Comparison of ENCODE assay signal across 8 mouse cellular contexts in the genomic region with DNA sequence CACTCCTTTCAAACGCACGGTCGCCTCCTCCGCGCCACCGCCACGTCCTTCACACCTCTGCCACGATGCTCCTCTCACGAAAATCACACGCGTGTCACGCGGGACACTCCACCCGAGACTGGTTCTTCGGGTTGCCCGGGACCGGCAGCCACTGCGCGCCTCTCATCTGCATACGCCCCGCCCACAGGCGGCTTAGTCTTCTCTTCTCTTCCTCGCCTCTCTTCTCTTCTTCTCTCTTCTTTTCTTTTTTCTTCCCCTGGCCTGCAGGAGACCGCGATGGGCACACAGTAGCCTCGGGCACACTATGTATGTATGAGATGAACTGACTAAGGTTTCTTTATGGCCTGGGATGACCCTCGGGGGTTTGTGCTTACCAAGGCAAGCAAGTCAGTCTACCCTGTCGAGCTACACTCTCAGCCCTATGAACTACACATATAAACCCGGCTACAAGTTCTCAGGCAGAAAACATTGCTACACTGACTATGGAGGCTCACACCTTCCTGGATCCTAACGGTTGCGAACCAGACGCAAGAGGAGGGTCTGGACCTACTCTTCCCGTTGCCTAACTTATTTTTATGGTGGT. TPM values are rescaled to one million over a fixed set of nuclear protein-coding genes. Genes with fewer than 3 reads are reported as not detected.
A peak's percentile ranks its signal among the peaks of the same experiment; 100 is the strongest.
DNase-seq lines count a peak whose midpoint lies in the region; ATAC-seq and TF ChIP-seq lines count a peak whose summit lies in the region.
"Not testable (repeated sequence)": the region's sequence is repeated elsewhere in the genome, so short reads cannot be mapped to it uniquely, and the experiment has no call there.

No protein-coding gene starts in this region.

- H3K36me3 ChIP-seq in embryonic facial prominence, embryonic 11.5 days (replicated peaks; ENCODE audit: control insufficient read depth, insufficient read depth, low read depth, low read length); hindbrain, embryonic 13.5 days; kidney, postnatal 0 days (ENCODE audit: insufficient read depth, low read length); liver, embryonic 15.5 days (replicated peaks); midbrain, embryonic 14.5 days (ENCODE audit: control insufficient read depth, insufficient read depth, low read length); stomach, embryonic 14.5 days (ENCODE audit: control insufficient read depth, insufficient read depth, low read length): not testable (repeated sequence)

- intact Hi-C loops in gastrocnemius, adult 2 months (cut with DNase I): not testable (repeated sequence)

- 0% methylated on average over 7 of the region's 33 CpGs for WGBS in embryonic facial prominence, embryonic 11.5 days
- under 1% methylated on average over 10 of the region's 33 CpGs for WGBS in hindbrain, embryonic 13.5 days
- 0% methylated on average over 7 of the region's 33 CpGs for WGBS in kidney, postnatal 0 days
- WGBS in liver, embryonic 15.5 days (ENCODE audit: insufficient replicate concordance): under 1% methylated on average over 11 of the region's 33 CpGs
- WGBS in midbrain, embryonic 14.5 days: 1% methylated on average over 7 of the region's 33 CpGs
- whole genome bisulfite sequencing in stomach, embryonic 14.5 days: 0% methylated on average over 8 of the region's 33 CpGs

- not testable (repeated sequence) for H3K9me3 ChIP-seq in embryonic facial prominence, embryonic 11.5 days (replicated peaks; ENCODE audit: control insufficient read depth, low read length); hindbrain, embryonic 13.5 days; kidney, postnatal 0 days (replicated peaks; ENCODE audit: low read length); liver, embryonic 15.5 days (replicated peaks); midbrain, embryonic 14.5 days (ENCODE audit: control insufficient read depth, low read length); stomach, embryonic 14.5 days (ENCODE audit: control insufficient read depth, low read depth, low read length)

- not testable (repeated sequence) for H3K4me1 ChIP-seq in embryonic facial prominence, embryonic 11.5 days (ENCODE audit: control insufficient read depth, insufficient read depth, low read length); hindbrain, embryonic 13.5 days (replicated peaks); kidney, postnatal 0 days (replicated peaks; ENCODE audit: insufficient read depth, low read length); liver, embryonic 15.5 days (replicated peaks); midbrain, embryonic 14.5 days (ENCODE audit: control insufficient read depth, insufficient read depth, low read length); stomach, embryonic 14.5 days (ENCODE audit: control insufficient read depth, insufficient read depth, low read length)

- DNase-seq in adrenal gland, adult 2 months: peak; percentile 30
- not testable (repeated sequence) for DNase-seq in embryonic facial prominence, embryonic 11.5 days (ENCODE audit: low spot score); gastrocnemius, adult 2 months; kidney, postnatal 0 days (ENCODE audit: low spot score); midbrain, embryonic 14.5 days

- not testable (repeated sequence) for H3K4me2 ChIP-seq in embryonic facial prominence, embryonic 11.5 days (ENCODE audit: low read depth, low read length); hindbrain, embryonic 13.5 days; kidney, postnatal 0 days (ENCODE audit: low read length); liver, embryonic 15.5 days; stomach, embryonic 14.5 days (replicated peaks; ENCODE audit: low read depth, low read length)
- 0 out of 2 replicates have a peak overlapping the region, but pooled peaks have one; percentile 24 for H3K4me2 ChIP-seq in midbrain, embryonic 14.5 days (ENCODE audit: low read length)

- H3K27ac ChIP-seq in embryonic facial prominence, embryonic 11.5 days (replicated peaks; ENCODE audit: low read depth, low read length); hindbrain, embryonic 13.5 days; kidney, postnatal 0 days; liver, embryonic 15.5 days (replicated peaks); stomach, embryonic 14.5 days (ENCODE audit: low read length): not testable (repeated sequence)
- peak overlapping the region; percentile 87 for H3K27ac ChIP-seq in gastrocnemius, adult 2 months
- 0 out of 2 replicates have a peak overlapping the region, but pooled peaks have one; percentile 49 for H3K27ac ChIP-seq in midbrain, embryonic 14.5 days (replicated peaks; ENCODE audit: low read depth, low read length)

- not testable (repeated sequence) for TF ChIP-seq CTCF in gastrocnemius, adult 2 months (IDR thresholded peaks at IDR 0.05); kidney, postnatal 0 days (IDR thresholded peaks at IDR 0.05; ENCODE audit: low read depth)

- ATAC-seq in embryonic facial prominence, embryonic 11.5 days (replicated peaks; ENCODE audit: insufficient number of reproducible peaks, low FRiP score, low TSS enrichment, low read depth): peak; percentile 10
- peak; percentile 66 for ATAC-seq in hindbrain, embryonic 13.5 days (ENCODE audit: low FRiP score)
- ATAC-seq in kidney, postnatal 0 days (replicated peaks; ENCODE audit: low FRiP score, low read depth): peak; percentile 36
- peak; percentile 14 for ATAC-seq in liver, embryonic 15.5 days (ENCODE audit: insufficient read depth)
- ATAC-seq in midbrain, embryonic 14.5 days (ENCODE audit: low FRiP score, low TSS enrichment): peak; percentile 66
- ATAC-seq in stomach, embryonic 14.5 days (ENCODE audit: insufficient number of reproducible peaks, insufficient read depth, low FRiP score, low read depth): peak; percentile 43

- H3K9ac ChIP-seq in embryonic facial prominence, embryonic 11.5 days (replicated peaks; ENCODE audit: low read length); hindbrain, embryonic 13.5 days; kidney, postnatal 0 days (ENCODE audit: low read depth, low read length); liver, embryonic 15.5 days; midbrain, embryonic 14.5 days (replicated peaks; ENCODE audit: low read length); stomach, embryonic 14.5 days (replicated peaks; ENCODE audit: low read depth, low read length): not testable (repeated sequence)

- not testable (repeated sequence) for H3K4me3 ChIP-seq in embryonic facial prominence, embryonic 11.5 days (ENCODE audit: low read depth, low read length); hindbrain, embryonic 13.5 days; kidney, postnatal 0 days (replicated peaks; ENCODE audit: low read depth, low read length); liver, embryonic 15.5 days (replicated peaks); midbrain, embryonic 14.5 days (replicated peaks; ENCODE audit: low read depth, low read length); stomach, embryonic 14.5 days (ENCODE audit: low read depth, low read length)
- peak overlapping the region; percentile 64 for H3K4me3 ChIP-seq in gastrocnemius, adult 2 months

- H3K27me3 ChIP-seq in embryonic facial prominence, embryonic 11.5 days (ENCODE audit: control insufficient read depth, insufficient read depth, low read length); hindbrain, embryonic 13.5 days; kidney, postnatal 0 days (ENCODE audit: insufficient read depth, low read length); liver, embryonic 15.5 days; midbrain, embryonic 14.5 days (ENCODE audit: control insufficient read depth, insufficient read depth, low read length); stomach, embryonic 14.5 days (ENCODE audit: control insufficient read depth, insufficient read depth, low read length): not testable (repeated sequence)

RNA-seq across cellular contexts. Expression of gene Eapp, which starts 43.1 kb away (rescaled TPM):
- total RNA-seq in adrenal gland, adult 2 months (2021): 10 to 100 TPM; 38.5 to 43.3 TPM
- polyA plus RNA-seq in adrenal gland, adult 2 months (2012; rRNA removed): 12.4 and 18.7 TPM in 2 replicates
- polyA plus RNA-seq in embryonic facial prominence, embryonic 11.5 days (2014; fragmentation: Nextera tagmentation; extraction: Ambion mirVana): 68.7 and 81.1 TPM in 2 replicates
- 10 to 100 TPM; 17.8 to 18.5 TPM for total RNA-seq in gastrocnemius, adult 2 months (2021)
- polyA plus RNA-seq in hindbrain, embryonic 13.5 days (2015; fragmentation: Nextera tagmentation; extraction: Ambion mirVana): 90.3 and 97.2 TPM in 2 replicates
- 77.4 and 85.6 TPM in 2 replicates for polyA plus RNA-seq in kidney, postnatal 0 days (2015; fragmentation: Nextera tagmentation; extraction: Ambion mirVana)
- polyA plus RNA-seq in liver, embryonic 15.5 days (2015; fragmentation: Nextera tagmentation; extraction: Ambion mirVana): 32.2 and 36.2 TPM in 2 replicates
- 85.0 and 103 TPM in 2 replicates for polyA plus RNA-seq in midbrain, embryonic 14.5 days (2014; fragmentation: Nextera tagmentation; extraction: Ambion mirVana)
- 66.5 and 70.9 TPM in 2 replicates for polyA plus RNA-seq in stomach, embryonic 14.5 days (2014; fragmentation: Nextera tagmentation; extraction: Ambion mirVana)

RNA-seq across cellular contexts. Expression of gene Snx6, which starts 56.8 kb away (rescaled TPM):
- 10 to 100 TPM; 54.7 to 62.0 TPM for total RNA-seq in adrenal gland, adult 2 months (2021)
- 9.9 and 16.3 TPM in 2 replicates for polyA plus RNA-seq in adrenal gland, adult 2 months (2012; rRNA removed)
- polyA plus RNA-seq in embryonic facial prominence, embryonic 11.5 days (2014; fragmentation: Nextera tagmentation; extraction: Ambion mirVana): 279 and 297 TPM in 2 replicates
- total RNA-seq in gastrocnemius, adult 2 months (2021): 10 to 100 TPM; 21.2 to 22.7 TPM
- polyA plus RNA-seq in hindbrain, embryonic 13.5 days (2015; fragmentation: Nextera tagmentation; extraction: Ambion mirVana): 178 and 201 TPM in 2 replicates
- 256 and 259 TPM in 2 replicates for polyA plus RNA-seq in kidney, postnatal 0 days (2015; fragmentation: Nextera tagmentation; extraction: Ambion mirVana)
- 39.5 and 44.0 TPM in 2 replicates for polyA plus RNA-seq in liver, embryonic 15.5 days (2015; fragmentation: Nextera tagmentation; extraction: Ambion mirVana)
- polyA plus RNA-seq in midbrain, embryonic 14.5 days (2014; fragmentation: Nextera tagmentation; extraction: Ambion mirVana): 156 and 175 TPM in 2 replicates
- 204 and 216 TPM in 2 replicates for polyA plus RNA-seq in stomach, embryonic 14.5 days (2014; fragmentation: Nextera tagmentation; extraction: Ambion mirVana)

Comparison
In these comparisons a context has a peak if more than half of its experiments do, and no peak if none do; other contexts are left out.
1. ATAC-seq: peak in every context shown above with its lines; median percentile 66 in hindbrain, embryonic 13.5 days; 66 in midbrain, embryonic 14.5 days; 43 in stomach, embryonic 14.5 days; 36 in kidney, postnatal 0 days; 14 in liver, embryonic 15.5 days; 10 in embryonic facial prominence, embryonic 11.5 days.